20 mouse cellular contexts compared by ENCODE assay signal in the genomic region with DNA sequence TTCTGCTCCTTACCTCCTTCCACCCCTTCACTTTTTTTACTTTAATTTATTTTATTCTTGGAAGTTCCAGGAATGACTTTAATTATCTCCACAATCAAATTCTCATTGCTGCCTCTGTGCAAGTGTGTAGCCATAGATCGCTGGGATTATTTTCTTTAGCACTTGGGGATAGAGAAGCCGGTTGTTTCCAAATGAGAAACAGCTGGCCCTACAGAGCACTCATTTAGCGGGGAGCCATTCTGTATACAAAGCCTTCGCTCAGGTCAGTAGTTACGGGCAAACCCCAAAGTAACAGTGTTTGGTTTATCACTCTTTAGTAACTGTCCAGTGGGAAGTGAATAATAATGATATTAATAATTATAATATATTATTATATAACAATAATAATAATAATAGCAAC. TPM values are rescaled to one million over a fixed set of nuclear protein-coding genes. Genes with fewer than 3 reads are reported as not detected.
DNase-seq lines count a peak whose midpoint lies in the region; ATAC-seq and TF ChIP-seq lines count a peak whose summit lies in the region.
"Had no signal": no experiment of that assay in that cellular context is flagged by ENCODE, and none has a peak within 500 bp of the region (broad histone marks: within the 10 kb centered on the region; RNA-seq: fewer than 3 reads in every experiment).

No protein-coding gene starts in this region.

- no peak overlapping the region for H3K4me3 ChIP-seq in embryonic facial prominence, embryonic 14.5 days (ENCODE audit: low read depth, low read length)
- no peak overlapping the region for H3K4me3 ChIP-seq in limb, embryonic 13.5 days
- no peak overlapping the region for H3K4me3 ChIP-seq in left cerebral cortex, adult 2 months
- H3K4me3 ChIP-seq: heart, embryonic 15.5 days; hindbrain, embryonic 15.5 days; limb, embryonic 15.5 days had no signal

- H3K4me2 ChIP-seq in embryonic facial prominence, embryonic 14.5 days (ENCODE audit: low read depth, low read length) = no peak overlapping the region
- 0 out of 2 replicates have a peak overlapping the region, but pooled peaks have one; percentile 1 for H3K4me2 ChIP-seq in limb, embryonic 13.5 days (replicated peaks)
- H3K4me2 ChIP-seq: heart, embryonic 15.5 days; hindbrain, embryonic 15.5 days; limb, embryonic 15.5 days had no signal

- no peak for TF ChIP-seq CTCF in left cerebral cortex, adult 2 months (IDR thresholded peaks at IDR 0.05)

- H3K36me3 ChIP-seq in embryonic facial prominence, embryonic 14.5 days (ENCODE audit: control insufficient read depth, insufficient read depth, low read length) = no peaks in the 10 kb centered on the region
- no peaks in the 10 kb centered on the region for H3K36me3 ChIP-seq in limb, embryonic 13.5 days
- H3K36me3 ChIP-seq: heart, embryonic 15.5 days; hindbrain, embryonic 15.5 days; limb, embryonic 15.5 days had no signal

- peak; percentile 23 for DNase-seq in heart, adult 11 months
- no peak for DNase-seq in heart, postnatal 25 days (ENCODE audit: low spot score)
- DNase-seq in embryo, embryonic 10.5 days (ENCODE audit: low spot score) = peak; percentile 69
- peak; percentile 59 for DNase-seq in embryonic facial prominence, embryonic 14.5 days (ENCODE audit: low spot score)
- no peak for DNase-seq in left cerebral cortex, adult 2 months (ENCODE audit: extremely low spot score in 1 of 2, low spot score in 2 of 2)
- DNase-seq: adrenal gland, postnatal 10 days; cerebellum, adult 11 months; cerebellum, postnatal 36 days; forebrain, postnatal 0 days; heart, adult 18-20 months; kidney, adult 18-20 months; kidney, postnatal 14 days; lung, postnatal 4 days; right cerebral cortex, postnatal 4 days; thymus, postnatal 36 days had no signal

- 28% methylated on average over 5 of the region's 5 CpGs for WGBS in embryonic facial prominence, embryonic 14.5 days
- 18% methylated on average over 5 of the region's 5 CpGs for WGBS in limb, embryonic 13.5 days

- no peak overlapping the region for H3K9ac ChIP-seq in embryonic facial prominence, embryonic 14.5 days (ENCODE audit: low read depth, low read length)
- H3K9ac ChIP-seq in limb, embryonic 13.5 days = no peak overlapping the region
- H3K9ac ChIP-seq: forebrain, postnatal 0 days; heart, embryonic 15.5 days; hindbrain, embryonic 15.5 days; limb, embryonic 15.5 days had no signal

- no peak for ATAC-seq in embryonic facial prominence, embryonic 14.5 days (ENCODE audit: low read depth)
- no peak; the same call in 1 of the 2 replicates for ATAC-seq in limb, embryonic 13.5 days (ENCODE audit: low FRiP score, low read depth)
- no peak for ATAC-seq in CD4-positive, CD25-positive, alpha-beta regulatory T cell, adult 4 months
- ATAC-seq: forebrain, postnatal 0 days had no signal

- H3K9me3 ChIP-seq in embryonic facial prominence, embryonic 14.5 days (ENCODE audit: control insufficient read depth, low read length) = no peaks in the 10 kb centered on the region
- no peaks in the 10 kb centered on the region for H3K9me3 ChIP-seq in limb, embryonic 13.5 days
- H3K9me3 ChIP-seq: heart, embryonic 15.5 days; hindbrain, embryonic 15.5 days; limb, embryonic 15.5 days had no signal

- H3K27me3 ChIP-seq in embryonic facial prominence, embryonic 14.5 days (replicated peaks; ENCODE audit: control insufficient read depth, insufficient read depth, low read length) = no peaks in the 10 kb centered on the region
- no peaks in the 10 kb centered on the region for H3K27me3 ChIP-seq in limb, embryonic 13.5 days
- H3K27me3 ChIP-seq: heart, embryonic 15.5 days; hindbrain, embryonic 15.5 days; limb, embryonic 15.5 days had no signal

- peaks cover 13% of the 10 kb centered on the region for H3K4me1 ChIP-seq in embryonic facial prominence, embryonic 14.5 days (ENCODE audit: control insufficient read depth, insufficient read depth, low read length)
- H3K4me1 ChIP-seq in limb, embryonic 13.5 days = peaks cover 21% of the 10 kb centered on the region
- H3K4me1 ChIP-seq: heart, embryonic 15.5 days had no signal

- intact Hi-C loops in heart, postnatal 25 days (cut with DNase I) = no loop called here
- intact Hi-C loops in left cerebral cortex, adult 2 months (cut with DNase I) = no loop called here

- no peak overlapping the region for H3K27ac ChIP-seq in embryonic facial prominence, embryonic 14.5 days (replicated peaks; ENCODE audit: low read depth, low read length)
- H3K27ac ChIP-seq in limb, embryonic 13.5 days = peak overlapping the region; percentile 48; the same call in 1 of the 2 replicates
- H3K27ac ChIP-seq in left cerebral cortex, adult 2 months = no peak overlapping the region
- H3K27ac ChIP-seq: heart, embryonic 15.5 days; hindbrain, embryonic 15.5 days; limb, embryonic 15.5 days had no signal

RNA-seq across cellular contexts. Expression of gene Ebf1, which starts 38.4 kb away (rescaled TPM):
- 10 to 100 TPM in 1 of 2 experiments, 1 to 10 TPM in 1; 10.0 to 13.8 TPM for total RNA-seq in heart, postnatal 25 days (2021)
- polyA plus RNA-seq in embryonic facial prominence, embryonic 14.5 days (2014; fragmentation: Nextera tagmentation; extraction: Ambion mirVana) = 54.5 and 61.6 TPM in 2 replicates
- 103 and 126 TPM in 2 replicates for polyA plus RNA-seq in limb, embryonic 13.5 days (2015; fragmentation: Nextera tagmentation; extraction: Ambion mirVana)
- polyA plus RNA-seq in CD4-positive, CD25-positive, alpha-beta regulatory T cell, adult 4 months (2017; shearing (Covaris generic)) = 1 to 10 TPM in 1 of 2 experiments, under 1 TPM in 1; 0.30 to 3.9 TPM
- 1 to 10 TPM; 3.3 to 3.6 TPM for total RNA-seq in left cerebral cortex, adult 2 months (2021)

Comparison
In these comparisons a context has a peak if more than half of its experiments do, and no peak if none do; other contexts are left out.
1. DNase-seq: peak in heart, adult 11 months (single experiment), embryo, embryonic 10.5 days (single experiment) and embryonic facial prominence, embryonic 14.5 days (single experiment); none in heart, postnatal 25 days (single experiment) and left cerebral cortex, adult 2 months (0 of 2).
2. RNA of gene Ebf1, which starts 38.4 kb away (polyA plus RNA-seq): 103 to 126 TPM in limb, embryonic 13.5 days and 54.5 to 61.6 TPM in embryonic facial prominence, embryonic 14.5 days; 0.30 to 3.9 TPM in CD4-positive, CD25-positive, alpha-beta regulatory T cell, adult 4 months; every median in the first group is over 10 times any median in the second.